Mouse (Mus musculus): ENCODE data around the gene Prkn.
"Not testable (repeated sequence)": the region's sequence is repeated elsewhere in the genome, so short reads cannot be mapped to it uniquely, and the experiment has no call there.

The Prkn gene

GRCm38 (mm10) chr17:11988110-11988837, 1148.1 kb downstream of the Prkn start:
- no peak for DNase-seq (ENCODE audit: low spot score in 2 of 2)

- no peak for DNase-seq (ENCODE audit: low spot score in 2 of 2)
Measured at GRCm38 (mm10) chr17:11989296-11989695, 1149.1 kb downstream of the Prkn start.

GRCm38 (mm10) chr17:11990386-11991087, 1150.4 kb downstream of the Prkn start:
- DNase-seq (ENCODE audit: low spot score in 2 of 2) = no peak

- no peak for DNase-seq (ENCODE audit: low spot score in 2 of 2)
Measured at GRCm38 (mm10) chr17:11993249-11993648, 1153.1 kb downstream of the Prkn start.

GRCm38 (mm10) chr17:11994252-11994651, 1154.1 kb downstream of the Prkn start:
- no peak for DNase-seq (ENCODE audit: low spot score in 2 of 2)

- not testable (repeated sequence) for DNase-seq (ENCODE audit: low spot score in 2 of 2)
Measured at GRCm38 (mm10) chr17:11994754-11995153, 1154.6 kb downstream of the Prkn start.

GRCm38 (mm10) chr17:11995522-11995921, 1155.3 kb downstream of the Prkn start:
- DNase-seq (ENCODE audit: low spot score in 2 of 2) = no peak

GRCm38 (mm10) chr17:11996311-11996710, 1156.1 kb downstream of the Prkn start:
- DNase-seq (ENCODE audit: low spot score in 2 of 2) = no peak

GRCm38 (mm10) chr17:12000285-12000684, 1160.1 kb downstream of the Prkn start:
- no peak for DNase-seq (ENCODE audit: low spot score in 2 of 2)

- no peak for DNase-seq (ENCODE audit: low spot score in 2 of 2)
Measured at GRCm38 (mm10) chr17:12021326-12021725, 1181.1 kb downstream of the Prkn start.

GRCm38 (mm10) chr17:12029362-12029761, 1189.2 kb downstream of the Prkn start:
- DNase-seq (ENCODE audit: low spot score in 2 of 2) = no peak

- DNase-seq (ENCODE audit: low spot score in 2 of 2) = no peak
Measured at GRCm38 (mm10) chr17:12029921-12030461, 1189.8 kb downstream of the Prkn start.

- DNase-seq (ENCODE audit: low spot score in 2 of 2) = no peak
Measured at GRCm38 (mm10) chr17:12030556-12031160, 1190.5 kb downstream of the Prkn start.

GRCm38 (mm10) chr17:12031203-12031942, 1191.2 kb downstream of the Prkn start:
- no peak for DNase-seq (ENCODE audit: low spot score in 2 of 2)

- no peak for DNase-seq (ENCODE audit: low spot score in 2 of 2)
Measured at GRCm38 (mm10) chr17:12032014-12032791, 1192.0 kb downstream of the Prkn start.

GRCm38 (mm10) chr17:12035386-12035785, 1195.2 kb downstream of the Prkn start:
- DNase-seq (ENCODE audit: low spot score in 2 of 2) = no peak

GRCm38 (mm10) chr17:12036205-12036604, 1196.0 kb downstream of the Prkn start:
- peak in 1 of 2 experiments; percentile 48 for DNase-seq (ENCODE audit: low spot score in 2 of 2)

- peak in 1 of 2 experiments; percentile 44 for DNase-seq (ENCODE audit: low spot score in 2 of 2)
Measured at GRCm38 (mm10) chr17:12037065-12037464, 1196.9 kb downstream of the Prkn start.

GRCm38 (mm10) chr17:12037574-12037973, 1197.4 kb downstream of the Prkn start:
- DNase-seq (ENCODE audit: low spot score in 2 of 2) = peak in 1 of 2 experiments; percentile 29

GRCm38 (mm10) chr17:12038499-12038898, 1198.3 kb downstream of the Prkn start:
- peak in 1 of 2 experiments; percentile 36 for DNase-seq (ENCODE audit: low spot score in 2 of 2)

GRCm38 (mm10) chr17:12039188-12039587, 1199.0 kb downstream of the Prkn start:
- DNase-seq (ENCODE audit: low spot score in 2 of 2) = peak; percentile 52 to 73
